Mouse (Mus musculus): ENCODE data around the gene Rdh14. TPM values are rescaled to one million over a fixed set of nuclear protein-coding genes. Genes with fewer than 3 reads are reported as not detected.

Rdh14 gene
- polyA plus RNA-seq, 2 experiments: 6.4 to 14.3 TPM

- Histone ChIP-seq H3K4me2 (ENCODE audit: low read depth) (no peak overlapping the region), H3K36me3 (replicated peaks; ENCODE audit: control insufficient read depth, insufficient read depth, low read depth) (no peaks in the 10 kb centered on the region), H3K9ac (replicated peaks) (no peak overlapping the region), H3K4me1 (replicated peaks; ENCODE audit: control insufficient read depth in 2 of 2, insufficient read depth in 2 of 2, low read length in 1 of 2) (no peaks in the 10 kb centered on the region), H3K27ac (no peak overlapping the region), H3K27me3 (ENCODE audit: control insufficient read depth, insufficient read depth, low read length) (no peaks in the 10 kb centered on the region), H3K4me3 (ENCODE audit: insufficient read depth in 1 of 2, low read depth in 2 of 2, low read length in 2 of 2) (no peak overlapping the region), H3K9me3 (ENCODE audit: control insufficient read depth, low read length) (no peaks in the 10 kb centered on the region)
- no peak for TF ChIP-seq CTCF (IDR thresholded peaks at IDR 0.05; ENCODE audit: low read depth)
- TF ChIP-seq EP300 (IDR thresholded peaks at IDR 0.05; ENCODE audit: low read depth): no peak
- WGBS (ENCODE audit: insufficient replicate concordance): 25% methylated on average over 9 of the region's 9 CpGs
- no peak for DNase-seq (ENCODE audit: low read depth in 3 of 3, low spot score in 3 of 3)
- ATAC-seq (ENCODE audit: insufficient read depth): no peak
Measured at GRCm38 (mm10) chr12:10402421-10403115, 12.0 kb downstream of the Rdh14 start.

GRCm38 (mm10) chr12:10410511-10411179 lies 20.1 kb downstream of the Rdh14 start:
- WGBS (ENCODE audit: insufficient replicate concordance): 65% methylated on average over 3 of the region's 3 CpGs
- no peak for ATAC-seq (ENCODE audit: insufficient read depth)

GRCm38 (mm10) chr12:10411453-10411852 lies 20.9 kb downstream of the Rdh14 start:
- H3K4me2 ChIP-seq (ENCODE audit: low read depth): no peak overlapping the region
- no peak overlapping the region for H3K4me3 ChIP-seq (ENCODE audit: insufficient read depth in 1 of 2, low read depth in 2 of 2, low read length in 2 of 2)
- H3K9me3 ChIP-seq (ENCODE audit: control insufficient read depth, low read length): no peaks in the 10 kb centered on the region
- H3K4me1 ChIP-seq (replicated peaks; ENCODE audit: control insufficient read depth in 2 of 2, insufficient read depth in 2 of 2, low read length in 1 of 2): no peaks in the 10 kb centered on the region
- no peaks in the 10 kb centered on the region for H3K27me3 ChIP-seq (ENCODE audit: control insufficient read depth, insufficient read depth, low read length)
- H3K36me3 ChIP-seq (replicated peaks; ENCODE audit: control insufficient read depth, insufficient read depth, low read depth): no peaks in the 10 kb centered on the region
- DNase-seq (ENCODE audit: low read depth in 3 of 3, low spot score in 3 of 3): no peak
- 71% methylated on average over 1 of the region's 1 CpGs for whole genome bisulfite sequencing (ENCODE audit: insufficient replicate concordance)
- H3K27ac ChIP-seq: no peak overlapping the region
- no peak for ATAC-seq (ENCODE audit: insufficient read depth)
- no peak for TF ChIP-seq EP300 (IDR thresholded peaks at IDR 0.05; ENCODE audit: low read depth)
- TF ChIP-seq CTCF (IDR thresholded peaks at IDR 0.05; ENCODE audit: low read depth): no peak
- H3K9ac ChIP-seq (replicated peaks): no peak overlapping the region

More at GRCm38 (mm10) chr12:10410511-10411179, 20.1 kb downstream of the Rdh14 start:
- no peak overlapping the region for H3K4me2 ChIP-seq (ENCODE audit: low read depth)
- H3K4me3 ChIP-seq (ENCODE audit: insufficient read depth in 1 of 2, low read depth in 2 of 2, low read length in 2 of 2): no peak overlapping the region
- H3K4me1 ChIP-seq (replicated peaks; ENCODE audit: control insufficient read depth in 2 of 2, insufficient read depth in 2 of 2, low read length in 1 of 2): no peaks in the 10 kb centered on the region
- no peak overlapping the region for H3K9ac ChIP-seq (replicated peaks)
- TF ChIP-seq CTCF (IDR thresholded peaks at IDR 0.05; ENCODE audit: low read depth) (no peak), EP300 (IDR thresholded peaks at IDR 0.05; ENCODE audit: low read depth) (no peak)
- no peaks in the 10 kb centered on the region for H3K9me3 ChIP-seq (ENCODE audit: control insufficient read depth, low read length)
- H3K27ac ChIP-seq: no peak overlapping the region
- no peak for DNase-seq (ENCODE audit: low read depth in 3 of 3, low spot score in 3 of 3)
- H3K36me3 ChIP-seq (replicated peaks; ENCODE audit: control insufficient read depth, insufficient read depth, low read depth): no peaks in the 10 kb centered on the region
- no peaks in the 10 kb centered on the region for H3K27me3 ChIP-seq (ENCODE audit: control insufficient read depth, insufficient read depth, low read length)

- Histone ChIP-seq H3K9ac (replicated peaks) (no peak overlapping the region), H3K36me3 (replicated peaks; ENCODE audit: control insufficient read depth, insufficient read depth, low read depth) (no peaks in the 10 kb centered on the region), H3K4me3 (ENCODE audit: insufficient read depth in 1 of 2, low read depth in 2 of 2, low read length in 2 of 2) (no peak overlapping the region), H3K4me1 (replicated peaks; ENCODE audit: control insufficient read depth in 2 of 2, insufficient read depth in 2 of 2, low read length in 1 of 2) (no peaks in the 10 kb centered on the region), H3K4me2 (ENCODE audit: low read depth) (no peak overlapping the region), H3K9me3 (ENCODE audit: control insufficient read depth, low read length) (no peaks in the 10 kb centered on the region), H3K27ac (no peak overlapping the region), H3K27me3 (ENCODE audit: control insufficient read depth, insufficient read depth, low read length) (no peaks in the 10 kb centered on the region)
- no peak for TF ChIP-seq EP300 (IDR thresholded peaks at IDR 0.05; ENCODE audit: low read depth)
- no peak for TF ChIP-seq CTCF (IDR thresholded peaks at IDR 0.05; ENCODE audit: low read depth)
- ATAC-seq (ENCODE audit: insufficient read depth): no peak
- no peak for DNase-seq (ENCODE audit: low read depth in 3 of 3, low spot score in 3 of 3)
- 49% methylated on average over 3 of the region's 3 CpGs for WGBS (ENCODE audit: insufficient replicate concordance)
Measured at GRCm38 (mm10) chr12:10422347-10422746, 31.8 kb downstream of the Rdh14 start.

Data from liver, embryonic 14.5 days (tissue).